Mouse (Mus musculus): ENCODE results near the gene Wfdc12.

DNA sequence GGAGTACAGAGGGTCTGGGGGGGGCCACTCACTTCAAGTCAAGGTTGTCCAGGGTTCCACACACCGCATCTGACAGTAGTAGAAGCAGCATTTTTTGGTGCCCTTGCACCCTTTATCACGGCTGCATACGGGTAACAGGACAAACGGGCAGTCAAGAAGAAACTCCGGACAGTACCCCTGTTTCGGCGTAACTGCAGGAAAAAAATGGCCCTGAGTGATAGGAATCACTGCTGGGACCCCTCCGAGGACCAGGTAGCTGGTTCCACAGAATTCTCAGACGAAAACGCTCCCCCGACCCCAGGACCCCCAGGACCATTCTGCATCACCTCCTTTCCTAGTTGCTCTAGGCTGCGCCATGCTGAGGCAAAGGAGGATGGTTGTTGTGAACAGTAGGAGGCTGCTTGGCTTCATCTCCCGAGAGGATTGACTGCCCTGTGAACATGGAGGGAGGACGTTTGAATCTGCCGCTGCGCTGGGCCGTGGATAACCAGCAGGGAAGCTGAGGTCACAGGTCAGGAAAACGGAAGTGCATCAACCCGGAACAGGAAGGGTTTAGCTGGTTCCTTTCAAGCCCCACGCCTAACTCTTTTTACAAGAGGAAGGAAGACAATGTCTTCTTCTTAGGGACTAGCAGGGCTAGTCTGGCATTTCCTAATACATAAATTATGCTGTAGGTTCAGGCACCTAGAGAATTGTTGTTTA, 9.4 kb upstream of the Wfdc12 start, which contains the start of gene Wfdc15a:
- TF ChIP-seq POLR2A (IDR thresholded peaks at IDR 0.05; ENCODE audit: borderline replicate concordance, control insufficient read depth, low read depth, low read length) (no peak), CTCF (IDR thresholded peaks at IDR 0.05; ENCODE audit: control insufficient read depth, insufficient read depth, low read length) (no peak)
